Mouse (Mus musculus): ENCODE measurements around the gene Zdhhc14.

The Zdhhc14 gene

DNA sequence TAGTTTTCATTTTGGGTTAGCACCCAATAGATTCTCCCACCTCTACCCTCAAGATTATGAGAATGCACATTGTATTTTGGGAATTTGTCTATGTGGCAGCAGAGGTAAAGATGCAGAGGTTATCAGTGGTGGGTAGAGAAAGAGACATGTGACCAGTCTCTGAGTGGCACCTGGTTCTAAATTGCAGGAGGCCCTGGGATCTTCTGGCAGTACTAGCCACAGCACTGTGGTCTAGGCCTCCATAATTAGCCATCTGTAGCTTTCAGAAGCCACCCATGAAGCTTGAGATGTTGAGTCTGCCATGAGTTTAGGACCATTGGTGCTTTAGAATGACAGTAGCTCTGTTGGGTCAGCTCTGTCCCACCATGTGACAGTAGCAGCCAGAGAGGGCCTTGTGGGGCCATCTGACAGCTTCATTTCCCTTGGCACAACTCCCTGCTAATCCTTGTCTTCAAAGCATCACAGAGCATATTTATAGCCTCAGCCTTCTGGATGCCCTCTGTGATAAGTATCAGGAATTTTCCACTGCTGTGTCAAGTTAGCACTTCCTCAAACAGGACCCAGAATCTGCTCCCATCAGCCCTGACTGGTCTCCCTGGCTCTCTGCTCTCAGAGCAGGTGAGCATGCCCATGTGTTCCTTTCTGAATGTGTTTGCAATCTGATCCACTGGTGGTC lies 80.5 kb downstream of the Zdhhc14 start:
- CTCF ChIA-PET: no interaction called here
- POLR2A ChIA-PET: no interaction called here

DNA sequence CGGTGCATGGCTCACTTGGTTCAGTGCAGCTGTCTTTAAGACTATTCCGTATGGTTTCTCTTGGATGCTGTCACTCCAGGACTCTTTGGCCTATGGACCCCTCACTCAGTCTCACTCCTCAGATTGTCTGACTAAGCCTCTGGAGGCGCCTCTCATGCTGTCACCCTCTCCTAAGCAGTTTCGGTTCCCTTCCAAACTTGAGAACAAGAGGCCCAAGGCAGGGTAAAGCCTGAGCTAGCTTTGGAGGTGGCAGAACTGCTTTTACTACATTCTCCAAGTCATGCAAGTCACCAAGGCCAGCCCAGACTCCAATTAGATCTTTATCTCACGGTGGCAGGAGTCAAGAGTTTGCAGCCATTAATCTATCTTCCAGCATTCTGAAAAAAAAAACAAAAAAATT lies 82.3 kb downstream of the Zdhhc14 start:
- POLR2A ChIA-PET: interaction anchor here in 1 of 4 experiments (0.7 kb wide), 1 partner anchor 10 kb away, joined by 3 read pairs; no protein-coding TSS in a partner anchor
- CTCF ChIA-PET: interaction anchor here in 1 of 4 experiments (0.6 kb wide), 1 partner anchor 103 kb away, joined by 3 read pairs; no protein-coding TSS in a partner anchor

DNA sequence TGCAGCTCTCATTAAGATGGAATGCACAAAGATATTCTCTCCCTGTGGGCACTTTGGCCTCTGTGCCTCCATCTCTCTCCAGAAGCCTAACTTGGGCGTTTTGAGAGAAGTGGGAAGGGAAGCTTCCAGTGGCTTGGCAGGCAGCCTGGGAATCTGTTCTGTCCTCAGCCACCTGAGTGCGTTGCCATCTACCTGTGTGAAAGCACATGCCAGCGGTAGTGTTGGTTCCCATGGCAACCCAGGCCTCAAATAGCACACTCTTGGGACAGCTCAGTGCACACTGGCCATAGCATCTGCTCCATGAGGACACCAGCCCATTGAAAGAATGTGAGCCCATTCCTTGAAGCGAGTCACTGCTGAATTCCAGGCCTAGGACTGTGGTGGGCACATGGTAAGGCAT lies 83.2 kb downstream of the Zdhhc14 start:
- CTCF ChIA-PET: interaction anchor here in 1 of 4 experiments (0.6 kb wide), 1 partner anchor 103 kb away, joined by 3 read pairs; no protein-coding TSS in a partner anchor
- POLR2A ChIA-PET: interaction anchor here in 1 of 4 experiments (0.5 to 0.9 kb wide), 2 partner anchors 40 to 62 kb away, joined by 3 to 4 read pairs; no protein-coding TSS in a partner anchor

DNA sequence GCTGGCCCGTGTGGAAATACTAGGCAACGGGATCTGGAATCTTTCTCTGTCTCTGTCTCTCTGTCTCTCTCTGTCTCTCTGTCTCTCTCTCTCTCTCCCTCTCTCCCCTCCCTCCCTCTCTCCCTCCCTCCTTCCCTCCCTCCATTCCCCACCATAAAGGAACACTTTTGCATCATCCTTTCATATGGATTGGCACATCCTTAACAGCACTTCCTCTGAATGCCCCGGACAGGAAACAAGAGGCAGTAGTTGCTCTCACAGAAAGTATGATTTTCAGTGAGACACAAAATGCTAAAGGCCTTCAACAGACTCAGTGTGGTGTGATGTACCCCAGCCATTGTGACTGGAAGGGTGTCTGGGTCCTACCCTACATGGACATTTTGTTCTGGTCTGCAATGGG lies 89.9 kb downstream of the Zdhhc14 start:
- ChIA-PET CTCF (interaction anchor here in 1 of 4 experiments (0.8 kb wide), 1 partner anchor 1143 kb away, joined by 4 read pairs; no protein-coding TSS in a partner anchor), POLR2A (no interaction called here)

DNA sequence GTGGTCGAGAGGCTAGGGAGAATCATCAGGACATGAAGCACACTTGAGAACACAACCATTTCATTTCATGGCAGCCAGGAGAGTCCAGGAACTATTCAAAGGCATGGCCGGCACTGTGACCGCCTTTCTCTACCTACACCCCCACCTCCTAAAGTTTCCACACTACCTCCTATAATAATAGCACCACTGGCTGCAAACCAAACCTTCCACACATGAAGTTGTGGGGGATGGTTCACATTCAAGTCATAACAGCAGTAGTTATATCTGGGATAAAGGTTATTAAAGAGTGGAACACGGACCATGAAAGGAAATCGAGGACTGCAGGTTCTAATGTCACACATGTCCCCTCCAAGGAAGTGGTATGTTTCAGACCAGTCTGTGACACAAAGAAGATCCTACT lies 90.6 kb downstream of the Zdhhc14 start:
- ChIA-PET CTCF (interaction anchor here in 1 of 4 experiments (0.8 kb wide), 1 partner anchor 1144 kb away, joined by 4 read pairs; no protein-coding TSS in a partner anchor), POLR2A (no interaction called here)

DNA sequence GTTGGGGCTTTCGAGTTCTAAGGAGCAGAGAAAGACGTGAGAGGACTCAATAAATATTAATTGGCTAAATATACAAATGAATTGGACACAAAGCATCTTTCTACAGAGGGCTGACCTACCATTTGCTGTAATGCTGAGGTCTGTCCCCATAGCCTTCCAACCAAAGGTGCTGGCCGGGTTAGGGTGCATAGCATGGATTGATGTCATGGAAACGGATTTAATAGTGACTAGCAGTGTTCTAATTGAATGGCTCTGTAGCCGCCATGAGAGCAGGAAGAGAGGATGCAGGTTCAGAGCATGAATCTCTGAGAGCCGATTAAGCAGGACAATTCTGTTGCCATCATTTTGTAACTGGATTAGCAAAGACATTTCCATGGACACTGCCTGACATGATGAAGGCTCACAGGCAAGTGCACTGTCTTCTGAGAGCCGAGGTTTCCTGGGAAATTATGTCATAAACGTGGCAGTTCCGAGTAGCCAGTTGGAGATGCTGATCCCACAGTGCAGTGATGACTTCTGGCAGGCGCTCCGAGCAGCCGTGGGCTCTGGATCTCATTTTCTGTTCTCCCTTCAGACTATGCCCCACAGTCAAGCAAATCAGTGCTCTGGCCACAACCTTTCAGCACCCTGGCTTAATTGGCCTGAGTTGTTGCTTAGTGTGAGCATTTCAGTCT lies 91.3 kb downstream of the Zdhhc14 start:
- POLR2A ChIA-PET: no interaction called here
- CTCF ChIA-PET: no interaction called here

DNA sequence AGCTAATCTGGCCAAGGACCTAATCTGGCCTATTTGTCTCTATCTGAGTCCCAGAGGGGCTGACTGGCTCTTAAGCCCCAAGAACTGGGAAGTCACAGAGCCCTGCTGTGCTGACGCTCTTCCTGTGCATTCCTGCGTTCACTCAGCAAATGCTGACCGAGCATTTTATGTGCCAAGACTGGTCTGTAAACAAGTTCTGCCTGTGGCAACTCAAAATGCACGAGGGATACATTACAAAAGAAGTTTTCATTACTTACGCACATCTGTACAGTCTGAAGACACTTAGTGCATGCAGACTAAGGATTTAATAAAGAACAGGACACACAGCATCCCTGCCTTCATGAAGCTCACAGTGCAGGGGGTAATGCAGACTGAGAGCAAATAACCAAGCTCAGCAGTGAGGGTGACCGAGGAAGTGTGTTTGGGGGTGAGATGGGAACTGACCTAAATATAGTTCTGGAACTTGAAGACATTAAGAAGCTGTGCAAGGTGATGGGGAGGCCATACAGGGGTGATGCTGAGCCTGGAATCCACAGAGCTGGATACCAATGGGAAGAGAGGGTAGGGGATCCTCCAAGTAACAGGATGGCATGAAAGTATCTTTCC lies 99.3 kb downstream of the Zdhhc14 start:
- POLR2A ChIA-PET: no interaction called here
- CTCF ChIA-PET: no interaction called here

DNA sequence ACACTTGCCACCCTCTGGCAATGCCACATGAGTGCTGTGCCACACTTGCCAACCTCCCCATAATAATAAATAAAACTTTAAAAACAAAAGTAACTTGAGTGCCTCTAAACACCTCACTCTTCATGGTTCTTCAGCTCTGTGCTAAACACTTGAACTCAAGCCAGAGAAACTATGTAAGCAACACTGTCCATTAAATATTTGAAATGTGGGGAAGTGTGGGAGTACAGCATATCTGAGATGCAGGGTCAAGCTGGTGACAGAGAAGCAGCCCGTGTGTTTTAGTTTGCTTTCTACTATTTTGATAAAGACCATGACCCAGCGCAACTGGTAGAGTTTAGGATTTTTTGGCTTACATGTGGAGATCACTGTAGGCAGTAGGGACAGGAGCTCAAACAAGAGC lies 100.7 kb downstream of the Zdhhc14 start:
- ChIA-PET CTCF (interaction anchor here in 1 of 4 experiments (0.6 kb wide), 1 partner anchor 298 kb away, joined by 3 read pairs; no protein-coding TSS in a partner anchor), POLR2A (no interaction called here)

DNA sequence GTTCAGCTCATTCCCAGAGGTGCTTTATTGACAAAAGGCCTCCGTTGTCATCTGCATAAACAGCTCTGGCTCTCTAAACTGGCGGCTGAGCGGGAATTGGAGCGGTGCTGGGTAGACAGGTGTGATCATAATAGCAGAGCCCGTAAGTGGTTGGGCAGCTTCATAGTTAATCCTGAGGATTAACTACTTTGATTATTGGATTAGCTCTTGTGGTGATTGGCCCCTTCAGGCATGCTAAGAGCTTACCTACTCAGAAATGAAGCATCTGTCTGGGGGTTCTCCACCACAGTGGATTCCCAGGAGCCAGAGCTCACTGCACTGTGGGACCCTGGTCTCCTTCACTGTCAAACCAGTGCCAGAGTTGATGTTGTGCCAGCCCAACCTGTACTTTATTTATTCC lies 102.7 kb downstream of the Zdhhc14 start:
- POLR2A ChIA-PET: interaction anchor here in 1 of 4 experiments (0.8 to 1.4 kb wide), 2 partner anchors 67 to 155 kb away, joined by 3 read pairs; partner anchors contain the start of gene Tmem242
- CTCF ChIA-PET: interaction anchor here in 1 of 4 experiments (0.6 kb wide), 1 partner anchor 200 kb away, joined by 7 read pairs; no protein-coding TSS in a partner anchor

DNA sequence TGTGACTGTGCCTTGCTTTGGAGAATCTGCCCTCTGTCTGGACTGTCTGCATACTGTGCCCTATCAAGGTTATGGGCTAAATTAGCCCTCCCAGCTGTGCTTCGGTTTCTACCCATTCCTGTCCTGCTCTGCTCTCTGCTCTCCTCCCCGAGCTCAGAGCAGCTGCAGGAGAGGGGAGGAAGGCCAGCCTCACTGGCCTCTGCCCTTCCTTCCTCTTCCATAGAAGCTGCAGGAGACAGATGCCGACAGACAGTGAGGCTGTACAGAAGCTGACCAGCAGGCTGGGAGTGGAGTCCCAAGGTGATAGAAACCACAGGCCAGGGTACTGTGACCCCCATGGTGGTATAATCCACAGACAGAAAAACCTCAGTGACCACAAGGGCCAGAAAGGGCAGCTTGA lies 104.1 kb downstream of the Zdhhc14 start:
- ChIA-PET POLR2A (interaction anchor here in 1 of 4 experiments (1.0 kb wide), 1 partner anchor 112 kb away, joined by 3 read pairs; no protein-coding TSS in a partner anchor), CTCF (interaction anchor here in 1 of 4 experiments (0.5 kb wide), 1 partner anchor 36 kb away, joined by 3 read pairs; no protein-coding TSS in a partner anchor)

DNA sequence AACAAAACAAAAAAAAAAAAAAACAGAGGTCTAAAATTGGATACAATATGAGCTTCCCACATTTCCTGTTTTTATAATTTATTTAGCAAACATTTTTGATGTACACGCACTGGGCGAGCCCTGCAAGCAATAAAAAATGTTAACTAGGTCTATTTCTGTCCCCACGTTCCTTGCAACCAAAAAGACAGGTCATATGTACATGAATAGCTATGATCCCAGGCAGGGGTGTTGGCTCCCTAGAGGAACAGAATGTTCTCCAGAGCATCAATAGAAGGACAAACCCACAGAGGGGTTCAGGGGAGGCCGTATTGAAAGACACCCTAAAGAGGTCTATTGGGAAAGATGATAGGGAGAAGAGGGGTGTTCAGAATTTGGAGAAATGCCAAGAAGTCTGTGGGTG lies 106.6 kb downstream of the Zdhhc14 start:
- POLR2A ChIA-PET: interaction anchor here in 1 of 4 experiments (0.7 kb wide), 1 partner anchor 164 kb away, joined by 3 read pairs; no protein-coding TSS in a partner anchor

DNA sequence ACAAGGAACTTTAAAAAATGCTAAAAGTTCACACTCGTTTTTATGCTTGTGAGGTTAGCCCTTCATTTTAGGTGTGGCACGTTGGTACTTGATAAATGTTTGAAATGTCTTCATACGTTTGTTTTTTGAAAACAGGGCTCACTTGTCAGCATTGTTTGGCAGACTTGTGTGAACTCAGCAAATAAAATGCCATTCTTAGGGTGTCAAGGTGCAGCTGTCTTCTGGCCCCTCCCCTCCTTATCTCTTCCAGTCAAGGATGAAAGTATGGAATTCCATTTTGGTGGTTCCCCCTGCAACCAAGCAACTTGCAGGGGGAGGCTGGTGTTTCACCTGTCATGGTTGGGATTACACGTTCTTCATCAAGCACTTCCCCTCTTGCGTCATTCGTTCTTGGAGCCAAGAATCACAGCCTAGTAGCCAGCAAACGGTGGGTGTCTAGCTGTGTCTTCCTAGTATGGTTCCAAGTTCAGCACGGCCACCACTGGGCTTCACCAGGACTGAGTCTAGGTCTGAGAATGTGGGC lies 108.2 kb downstream of the Zdhhc14 start:
- CTCF ChIA-PET: no interaction called here
- POLR2A ChIA-PET: interaction anchor here in 1 of 4 experiments (0.8 kb wide), 1 partner anchor 160 kb away, joined by 3 read pairs; the partner anchor contains the start of gene Tmem242

More for the DNA sequence above, 106.6 kb downstream of the Zdhhc14 start:
- CTCF ChIA-PET: no interaction called here

DNA sequence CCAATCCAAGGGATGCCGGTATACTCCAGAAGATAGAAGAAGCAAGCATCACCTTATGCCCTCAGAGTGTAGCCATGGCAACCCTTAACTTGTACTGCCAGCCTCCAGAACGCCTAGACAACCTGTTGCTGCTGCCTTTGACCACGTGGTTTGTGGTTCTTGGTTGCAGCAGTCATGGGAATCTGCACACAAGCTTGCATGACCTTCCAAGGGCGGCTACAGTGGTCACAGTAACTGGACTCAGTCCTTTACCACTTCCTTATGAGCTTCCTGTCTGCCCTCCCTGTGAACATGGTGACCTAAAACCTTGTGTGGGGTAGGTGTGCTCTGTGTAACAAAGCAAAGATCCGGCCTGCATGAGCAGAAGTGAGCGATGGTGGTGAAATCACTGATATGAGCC lies 109.6 kb downstream of the Zdhhc14 start:
- ChIA-PET CTCF (no interaction called here), POLR2A (no interaction called here)

DNA sequence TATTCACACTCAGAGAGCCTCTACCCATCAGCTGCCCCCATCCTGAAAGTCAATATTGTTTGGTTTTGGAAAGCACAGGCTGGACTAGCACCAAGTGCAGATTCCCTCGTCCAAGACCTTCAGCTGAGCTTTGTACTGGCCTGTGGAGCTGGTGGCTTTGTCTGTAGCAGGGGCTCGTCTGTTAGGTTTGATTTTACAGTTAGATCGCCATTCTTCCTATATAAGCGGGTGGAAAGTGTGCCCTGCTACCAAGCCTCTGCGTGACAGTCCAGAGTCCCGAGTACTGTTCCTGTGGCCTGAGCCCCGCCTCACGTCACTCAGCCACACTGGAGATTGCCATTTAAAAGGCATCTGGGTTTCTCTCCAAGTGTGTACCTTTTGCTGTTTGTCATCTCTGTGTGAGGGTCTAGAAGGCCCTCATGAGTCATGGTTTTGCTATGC lies 113.8 kb downstream of the Zdhhc14 start:
- ChIA-PET POLR2A (no interaction called here), CTCF (no interaction called here)

DNA sequence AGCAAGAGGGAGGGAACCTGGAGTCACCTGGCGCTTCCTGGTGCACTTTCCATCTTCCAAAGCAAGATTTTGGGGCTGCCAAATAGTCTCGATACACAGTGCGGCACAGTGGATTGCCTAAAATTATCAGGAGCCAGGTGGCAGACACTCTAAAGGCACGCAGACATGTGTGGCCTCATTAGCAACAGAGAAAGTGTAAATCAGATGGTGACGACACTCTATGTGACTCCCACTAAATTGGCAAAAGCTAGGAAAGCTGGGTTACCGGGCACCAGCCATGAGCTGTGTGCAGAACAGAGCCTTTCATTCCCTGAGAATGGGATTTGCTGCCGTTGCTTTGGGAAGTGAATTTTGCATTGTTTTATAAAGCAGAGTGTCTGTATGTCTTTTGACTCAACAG lies 115.0 kb downstream of the Zdhhc14 start:
- ChIA-PET POLR2A (no interaction called here), CTCF (no interaction called here)

DNA sequence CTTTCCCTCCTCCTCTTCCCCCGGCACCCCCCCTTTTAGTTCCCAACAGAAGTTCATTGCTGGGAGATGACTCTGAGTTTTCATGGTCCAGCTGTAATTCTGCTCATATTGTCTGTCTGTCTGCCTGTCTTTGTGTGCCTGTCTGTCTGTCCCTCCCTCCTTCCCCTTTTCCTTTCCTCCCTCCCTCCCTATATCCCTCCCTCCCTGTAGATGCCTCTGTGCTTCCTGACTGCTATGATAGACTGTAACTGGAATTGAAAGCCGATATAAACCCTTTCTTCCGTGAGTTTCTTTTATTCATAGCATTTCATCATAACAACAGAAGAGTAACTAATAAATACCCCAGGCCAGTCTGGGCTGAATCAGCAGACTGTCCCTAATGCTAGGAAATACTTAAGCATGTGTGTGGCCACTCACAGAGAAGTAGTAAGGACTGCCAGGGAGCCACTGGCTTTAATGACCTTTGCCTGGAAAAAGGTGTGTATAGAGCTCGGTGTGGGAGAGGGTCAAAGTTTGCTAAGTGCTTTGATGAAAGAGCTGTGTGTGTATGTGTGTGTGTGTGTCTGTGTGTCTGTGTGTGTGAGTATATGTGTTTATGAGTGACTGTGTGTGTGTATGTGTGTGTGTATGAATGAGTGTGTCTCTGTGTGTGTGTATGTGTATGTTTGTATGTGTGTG lies 117.7 kb downstream of the Zdhhc14 start:
- CTCF ChIA-PET: interaction anchor here in 1 of 4 experiments (1.2 kb wide), 1 partner anchor 181 kb away, joined by 3 read pairs; no protein-coding TSS in a partner anchor
- POLR2A ChIA-PET: interaction anchor here in 1 of 4 experiments (0.7 kb wide), 1 partner anchor 185 kb away, joined by 5 read pairs; no protein-coding TSS in a partner anchor

DNA sequence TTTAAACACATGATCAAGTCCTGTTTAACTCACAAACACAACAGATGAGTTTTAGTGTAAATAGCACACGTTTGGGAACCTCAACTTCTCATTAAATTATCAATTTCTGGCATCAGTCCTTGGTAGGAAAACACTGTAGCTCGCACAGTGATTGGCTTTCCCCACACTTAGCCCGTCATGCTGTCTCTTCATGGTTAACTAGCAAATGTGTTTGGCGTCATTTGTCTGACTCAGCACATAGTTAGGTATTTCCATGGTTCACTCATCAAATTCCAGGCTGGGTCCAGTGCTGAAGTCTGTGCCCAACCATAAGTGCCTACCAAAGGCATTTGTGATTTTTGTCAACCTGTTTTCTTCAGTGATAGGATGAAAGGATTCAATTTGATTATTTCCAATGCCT lies 119.9 kb downstream of the Zdhhc14 start:
- CTCF ChIA-PET: no interaction called here
- POLR2A ChIA-PET: interaction anchor here in 1 of 4 experiments (0.6 to 1.3 kb wide), 2 partner anchors 11 to 88 kb away, joined by 3 to 4 read pairs; no protein-coding TSS in a partner anchor

DNA sequence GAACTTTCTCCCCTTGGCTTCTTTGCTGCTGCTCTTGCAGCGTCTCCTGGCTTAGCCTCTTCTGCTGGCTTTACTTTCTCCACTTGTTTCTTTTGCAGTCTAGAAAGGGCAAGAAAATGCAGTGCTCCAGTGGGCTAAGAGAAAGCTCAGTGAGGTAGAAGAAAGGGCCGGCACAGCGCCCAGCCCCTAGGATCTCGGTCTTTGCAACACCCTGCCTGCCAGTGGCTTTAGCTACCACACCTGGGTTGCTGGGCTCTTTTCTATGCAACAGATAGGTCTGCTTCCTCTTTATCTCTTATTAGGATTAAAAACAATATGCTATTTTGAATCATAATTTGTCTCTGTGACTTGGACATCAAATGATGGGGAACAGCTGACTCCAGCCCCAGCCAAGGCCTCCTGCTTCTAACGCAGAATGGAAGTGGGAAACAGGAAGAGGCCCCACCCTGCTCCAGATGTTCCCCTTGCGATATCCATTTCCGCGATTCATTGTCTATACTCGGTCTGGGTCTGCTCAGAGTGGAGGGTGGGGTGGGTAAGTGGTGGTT lies 122.5 kb downstream of the Zdhhc14 start:
- ChIA-PET POLR2A (interaction anchor here in 1 of 4 experiments (2.2 kb wide), 1 partner anchor 175 kb away, joined by 8 read pairs; the partner anchor contains the start of gene Tmem242), CTCF (no interaction called here)

Data from embryonic stem cell, embryonic (primary cell).